Mouse (Mus musculus) ES-E14 (cell line): ENCODE measurements at regions not wholly inside any gene's neighbourhood (a gene's known extent, or its start where the extent isn't known, plus 50 kb on each side); places are given as distances from the start of the nearest gene placed in this dataset.

ENCODE experiments used
- HCFC1 ChIP-seq: IDR thresholded peaks from 2 replicates; pipeline ENCODE4 v1.6.1; 2012; ENCODE audit warnings: low read length, inconsistent platforms, borderline replicate concordance; ENCODE audit not compliant: insufficient read depth
- MAFK ChIP-seq: IDR thresholded peaks from 2 replicates; pipeline ENCODE4 v1.6.1; 2014; ENCODE audit warnings: mild to moderate bottlenecking, low read depth, low read length, inconsistent platforms; ENCODE audit not compliant: insufficient read depth
- ZC3H11A ChIP-seq: IDR thresholded peaks from 2 replicates; pipeline ENCODE4 v1.6.1; 2012; ENCODE audit warnings: low read depth, mild to moderate bottlenecking, inconsistent platforms, low read length, borderline replicate concordance

GRCm38 (mm10) chr6:100984861-100985260 is 151.4 kb downstream of the Ppp4r2 start:
- TF ChIP-seq MAFK (no peak), ZC3H11A (no peak), HCFC1 (no peak)
